Mouse (Mus musculus): ENCODE results near the gene Foxc2. TPM values are rescaled to one million over a fixed set of nuclear protein-coding genes. Genes with fewer than 3 reads are reported as not detected.

Foxc2 gene
- not detected in 2 replicates for total RNA-seq (2015)
- not detected in 2 replicates for total RNA-seq (2017)

- peak; percentile 52; the same call in 1 of the 2 replicates for ATAC-seq (replicated peaks; ENCODE audit: poor library complexity)
These were observed at the start of gene Foxc2 for GRCm38 (mm10) chr8:121115948-121116347. Foxc2 (plus strand) TSS chr8:121116171.

- ATAC-seq (replicated peaks; ENCODE audit: poor library complexity), result no peak
These were observed 44.5 kb upstream of the Foxc2 start for GRCm38 (mm10) chr8:121071454-121071853.

DNA sequence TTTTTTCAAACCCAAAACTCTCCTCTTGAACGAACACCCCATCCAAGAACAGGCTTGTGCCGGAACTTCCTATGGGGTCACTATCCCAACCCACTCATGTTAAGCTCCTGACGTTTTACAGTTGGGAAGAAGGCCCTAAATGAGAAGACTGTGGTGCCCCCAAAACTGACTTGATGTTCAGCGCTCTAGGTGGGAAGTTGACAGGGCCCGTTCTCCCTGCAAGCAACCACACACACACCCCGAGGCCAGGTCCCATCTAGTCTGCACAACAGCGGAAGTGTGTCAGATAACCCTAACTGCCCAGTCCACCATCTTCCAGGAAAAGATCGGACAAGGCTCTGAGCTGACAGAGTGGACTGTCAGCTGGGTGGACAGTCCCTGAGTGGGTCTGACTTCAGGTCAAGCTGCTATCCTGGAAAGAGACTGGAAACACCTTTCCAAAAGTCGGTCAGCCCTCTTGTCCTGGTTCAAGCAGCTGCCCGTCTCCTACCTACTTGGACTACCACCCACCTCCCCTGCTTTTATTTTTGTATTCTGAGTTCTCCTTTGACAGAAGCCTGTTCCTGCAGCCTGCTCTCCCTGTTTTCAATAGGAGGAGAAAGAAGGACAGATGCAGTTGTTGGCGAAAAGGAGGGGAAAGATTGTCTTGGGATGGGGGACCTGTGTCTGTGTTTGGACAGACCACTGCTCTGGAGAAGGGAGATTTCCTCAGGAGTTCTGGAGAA, 43.4 kb upstream of the Foxc2 start:
- no peak for ATAC-seq (replicated peaks; ENCODE audit: poor library complexity)

GRCm38 (mm10) chr8:121073174-121074107, 42.5 kb upstream of the Foxc2 start:
- no peak for ATAC-seq (replicated peaks; ENCODE audit: poor library complexity)

DNA sequence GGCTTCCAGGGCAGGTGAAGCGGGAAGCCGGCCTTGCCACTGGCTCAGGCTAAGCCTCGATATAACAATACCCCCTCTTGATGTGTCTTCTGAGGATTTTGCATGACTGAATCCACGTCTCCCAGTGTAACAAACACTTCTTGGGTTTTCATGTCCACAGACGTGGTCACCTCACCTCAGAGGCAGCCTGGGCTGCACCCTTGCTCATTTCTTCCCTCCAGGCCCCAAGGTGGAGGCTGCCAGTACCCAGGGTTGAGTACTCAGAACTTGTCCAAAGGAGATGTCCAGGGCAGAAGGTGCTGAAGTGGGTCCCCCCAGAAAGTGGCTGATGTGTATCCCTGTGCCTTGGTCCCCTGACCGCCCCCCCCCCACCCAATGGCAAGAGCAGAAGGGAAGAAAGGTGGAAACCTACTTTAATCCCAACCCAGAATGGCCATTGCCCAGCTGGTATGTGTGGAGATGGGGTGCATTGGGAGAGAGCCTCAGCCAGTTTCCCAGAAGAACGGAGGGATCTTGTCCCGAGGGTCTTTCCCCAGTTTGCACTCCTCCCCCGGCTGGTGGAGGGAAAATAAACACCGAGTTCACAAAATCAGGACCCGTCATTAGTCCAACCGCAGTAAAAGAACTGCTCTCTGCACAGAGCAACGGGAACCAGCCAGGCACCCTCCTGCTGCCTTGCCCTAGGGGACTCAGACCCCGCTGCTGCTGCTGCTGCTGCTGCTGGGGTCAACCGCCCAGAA, 41.7 kb upstream of the Foxc2 start:
- no peak for ATAC-seq (replicated peaks; ENCODE audit: poor library complexity)

- ATAC-seq (replicated peaks; ENCODE audit: poor library complexity), result no peak
These were observed 41.2 kb upstream of the Foxc2 start for GRCm38 (mm10) chr8:121074848-121075145.

DNA sequence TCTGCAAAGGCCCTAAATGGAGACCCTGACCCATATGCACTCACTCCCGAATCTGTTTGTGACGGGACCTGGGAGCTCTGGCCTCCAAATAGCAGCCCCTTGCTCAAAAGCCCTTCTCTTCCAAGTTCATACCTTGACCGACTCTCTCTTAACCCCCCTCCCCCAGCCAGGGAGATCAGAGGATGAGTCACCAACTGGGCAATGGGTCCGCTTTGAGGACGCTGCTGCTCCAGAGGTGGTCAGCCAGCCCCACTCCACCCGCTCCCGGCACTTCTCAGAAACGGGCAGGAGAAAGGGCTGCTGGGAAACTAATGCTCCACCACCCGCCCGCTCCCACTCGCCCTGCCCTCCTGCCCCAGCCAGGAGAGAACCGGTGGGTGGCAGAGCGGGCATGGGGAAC, 40.0 kb upstream of the Foxc2 start:
- no peak for ATAC-seq (replicated peaks; ENCODE audit: poor library complexity)

DNA sequence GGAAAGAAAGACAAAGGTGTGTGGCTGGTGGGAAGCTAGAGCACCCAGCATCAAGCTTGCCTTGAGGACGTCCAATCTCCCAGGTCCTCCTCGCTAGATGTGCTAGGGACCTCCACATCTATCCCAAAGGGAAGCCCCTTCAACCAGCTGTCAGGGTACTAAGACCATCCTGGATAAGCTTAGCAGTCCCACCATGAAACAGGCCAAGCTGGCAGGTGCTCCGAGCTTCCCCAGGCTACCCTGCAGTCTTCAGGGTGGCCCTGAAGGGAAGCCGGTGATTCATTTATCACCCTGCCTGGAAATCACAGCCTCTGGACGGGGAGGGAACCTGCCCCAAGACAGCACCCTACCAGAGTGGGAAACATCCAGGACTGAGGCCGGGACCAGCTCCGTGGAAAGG, 39.4 kb upstream of the Foxc2 start:
- ATAC-seq (replicated peaks; ENCODE audit: poor library complexity), result no peak

DNA sequence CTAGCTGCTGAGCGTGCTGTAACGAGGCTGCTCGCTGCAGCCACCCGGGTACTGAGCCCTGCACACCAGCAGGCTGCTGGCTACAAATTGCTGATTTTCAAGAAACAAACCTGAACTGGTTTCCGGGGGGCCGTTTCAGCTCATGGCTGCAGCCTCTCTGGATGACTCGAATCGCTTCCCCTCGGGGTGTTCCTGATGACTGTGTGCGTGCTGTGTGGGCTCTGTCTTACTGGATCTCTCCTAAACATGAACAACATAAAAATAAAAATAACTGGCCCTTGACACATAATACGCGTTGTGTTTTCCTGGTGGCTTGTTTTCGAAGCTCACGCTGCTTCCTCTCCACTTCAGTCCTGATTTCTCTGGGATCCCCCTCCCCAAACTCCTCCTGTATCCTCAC, 37.2 kb upstream of the Foxc2 start:
- ATAC-seq (replicated peaks; ENCODE audit: poor library complexity), result no peak

GRCm38 (mm10) chr8:121079201-121079600, 36.8 kb upstream of the Foxc2 start:
- no peak for ATAC-seq (replicated peaks; ENCODE audit: poor library complexity)

- no peak for ATAC-seq (replicated peaks; ENCODE audit: poor library complexity)
These were observed 36.0 kb upstream of the Foxc2 start for GRCm38 (mm10) chr8:121079944-121080343.

- no peak for ATAC-seq (replicated peaks; ENCODE audit: poor library complexity)
These were observed 35.4 kb upstream of the Foxc2 start for GRCm38 (mm10) chr8:121080361-121081090.

- no peak for ATAC-seq (replicated peaks; ENCODE audit: poor library complexity)
These were observed 34.6 kb upstream of the Foxc2 start for GRCm38 (mm10) chr8:121081398-121081797.

GRCm38 (mm10) chr8:121082218-121083092, 33.5 kb upstream of the Foxc2 start:
- ATAC-seq (replicated peaks; ENCODE audit: poor library complexity), result no peak

DNA sequence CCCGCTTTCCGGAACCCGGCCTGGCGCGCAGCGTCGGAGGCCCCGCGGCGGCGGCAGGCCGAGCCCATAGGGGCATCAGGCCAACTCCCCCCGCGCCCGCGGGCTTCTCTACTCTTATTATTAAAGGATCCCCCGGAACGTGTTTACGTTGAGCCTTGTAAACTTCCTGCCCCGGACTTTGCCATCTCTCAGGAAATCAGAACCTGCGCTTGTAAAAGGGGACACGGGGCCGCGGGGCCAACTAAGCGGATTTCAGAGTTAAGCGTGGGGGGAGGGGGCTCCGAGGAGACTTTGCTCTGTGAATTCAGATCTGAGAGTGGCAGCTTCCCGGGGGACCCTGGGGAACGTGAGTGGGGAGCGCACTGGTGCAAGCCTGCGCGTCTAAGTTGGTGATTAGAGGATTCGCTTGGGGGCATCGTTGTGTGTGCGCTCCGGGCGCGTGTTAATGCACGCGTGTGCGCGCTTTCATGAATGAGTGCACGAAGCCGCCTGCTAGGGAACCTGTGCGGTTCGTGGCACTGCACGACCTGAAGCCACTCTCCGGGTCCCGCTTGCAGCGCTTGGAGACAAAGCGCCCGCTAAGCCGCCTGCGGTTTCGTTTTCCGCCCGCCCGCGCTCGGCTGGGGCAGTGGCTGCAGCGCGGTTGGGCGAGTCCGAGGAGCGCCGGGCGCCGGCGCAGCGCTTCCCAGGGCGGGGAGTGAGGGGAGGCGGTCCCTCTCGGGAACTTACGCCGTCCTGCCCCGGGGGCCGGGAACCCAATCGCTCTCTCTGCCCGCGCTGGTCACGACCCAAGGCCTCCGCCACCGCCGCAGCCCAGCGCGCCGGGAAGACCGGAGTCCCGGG, 32.7 kb upstream of the Foxc2 start:
- ATAC-seq (replicated peaks; ENCODE audit: poor library complexity), result no peak

GRCm38 (mm10) chr8:121083936-121084209, 32.1 kb upstream of the Foxc2 start:
- ATAC-seq (replicated peaks; ENCODE audit: poor library complexity), result no peak

- no peak for ATAC-seq (replicated peaks; ENCODE audit: poor library complexity)
These were observed 31.6 kb upstream of the Foxc2 start, which contains the start of gene Foxf1 for GRCm38 (mm10) chr8:121084210-121084951. Foxf1 (plus strand) TSS chr8:121084386.

GRCm38 (mm10) chr8:121085011-121085410, 31.0 kb upstream of the Foxc2 start:
- ATAC-seq (replicated peaks; ENCODE audit: poor library complexity), result no peak
